Mouse (Mus musculus): ENCODE results near the gene Fgf12. TPM values are rescaled to one million over a fixed set of nuclear protein-coding genes. Genes with fewer than 3 reads are reported as not detected.

Gene Fgf12
- polyA plus RNA-seq, 1 experiment from 2014 or later = 8.0 TPM

DNA sequence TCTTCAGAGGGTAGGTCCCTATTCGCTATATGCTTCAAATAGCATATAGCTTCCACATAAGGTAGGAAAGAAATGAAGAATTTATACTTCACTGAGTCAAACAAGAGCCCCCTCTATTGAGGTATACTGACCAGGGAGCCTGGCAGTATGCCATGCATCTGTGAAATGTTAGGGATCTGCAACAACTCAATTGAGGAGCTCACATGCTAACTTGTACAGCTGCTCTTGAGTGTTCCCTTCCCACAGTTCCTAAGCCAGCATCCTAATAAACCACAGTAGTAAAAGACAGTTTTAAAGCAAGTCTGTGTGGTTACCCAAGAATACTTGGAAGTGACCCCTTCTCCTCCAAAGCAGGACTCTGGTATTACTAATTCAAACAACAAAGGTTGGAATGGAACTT lies 331.3 kb downstream of the Fgf12 start:
- WGBS = 79% methylated on average over 1 of the region's 1 CpGs
- H3K27ac ChIP-seq (replicated peaks; ENCODE audit: low read depth, low read length) = no peak overlapping the region

DNA sequence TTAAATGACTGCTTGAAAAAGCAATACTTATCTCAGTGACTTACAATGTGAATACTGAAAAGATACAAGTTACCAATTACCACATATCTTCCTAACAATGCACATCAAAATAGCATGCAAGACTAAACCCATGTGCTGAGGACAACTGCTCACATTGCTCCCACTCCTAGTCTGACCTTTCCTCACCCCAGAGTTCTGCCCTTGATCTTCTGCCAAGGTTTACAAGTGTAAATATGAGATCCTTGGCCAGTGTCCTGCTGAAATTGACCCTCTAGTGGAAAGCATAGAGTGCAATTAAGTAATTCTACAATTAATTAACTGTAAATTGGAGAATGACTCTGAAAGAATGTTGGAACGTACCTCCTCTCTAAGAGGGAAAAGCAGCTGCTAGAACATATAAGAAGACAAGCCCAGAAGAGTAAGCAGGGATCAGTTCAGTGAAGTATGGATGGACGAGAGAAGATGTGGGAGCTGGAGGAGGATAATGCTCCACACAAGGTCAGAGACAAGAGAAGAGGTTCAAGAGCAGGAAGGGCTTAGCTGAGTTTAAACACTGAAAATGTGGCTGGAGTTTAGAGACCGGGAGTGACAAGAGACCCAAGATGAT lies 333.1 kb downstream of the Fgf12 start:
- 70% methylated on average over 3 of the region's 3 CpGs for WGBS
- H3K9ac ChIP-seq (ENCODE audit: low read depth, low read length) = no peak overlapping the region
- H3K4me1 ChIP-seq (ENCODE audit: control insufficient read depth, insufficient read depth, low read length) = no peaks in the 10 kb centered on the region
- no peaks in the 10 kb centered on the region for H3K27me3 ChIP-seq (replicated peaks; ENCODE audit: control insufficient read depth, insufficient read depth, low read length)
- H3K9me3 ChIP-seq (ENCODE audit: control insufficient read depth, low read length) = no peaks in the 10 kb centered on the region
- H3K4me3 ChIP-seq (ENCODE audit: low read depth, low read length) = no peak overlapping the region
- ATAC-seq (ENCODE audit: low read depth) (no peak), DNase-seq (ENCODE audit: low spot score) (no peak)
- H3K4me2 ChIP-seq (ENCODE audit: low read depth, low read length) = no peak overlapping the region
- no peaks in the 10 kb centered on the region for H3K36me3 ChIP-seq (ENCODE audit: control insufficient read depth, insufficient read depth, low read length)
- H3K27ac ChIP-seq (replicated peaks; ENCODE audit: low read depth, low read length) = no peak overlapping the region

More for the DNA sequence above, 331.3 kb downstream of the Fgf12 start:
- Histone ChIP-seq H3K27me3 (replicated peaks; ENCODE audit: control insufficient read depth, insufficient read depth, low read length) (no peaks in the 10 kb centered on the region), H3K4me1 (ENCODE audit: control insufficient read depth, insufficient read depth, low read length) (no peaks in the 10 kb centered on the region), H3K9me3 (ENCODE audit: control insufficient read depth, low read length) (no peaks in the 10 kb centered on the region), H3K9ac (ENCODE audit: low read depth, low read length) (no peak overlapping the region), H3K4me3 (ENCODE audit: low read depth, low read length) (no peak overlapping the region), H3K4me2 (ENCODE audit: low read depth, low read length) (no peak overlapping the region), H3K36me3 (ENCODE audit: control insufficient read depth, insufficient read depth, low read length) (no peaks in the 10 kb centered on the region)
- DNase-seq (ENCODE audit: low spot score) = peak; percentile 28
- ATAC-seq (ENCODE audit: low read depth) = no peak

DNA sequence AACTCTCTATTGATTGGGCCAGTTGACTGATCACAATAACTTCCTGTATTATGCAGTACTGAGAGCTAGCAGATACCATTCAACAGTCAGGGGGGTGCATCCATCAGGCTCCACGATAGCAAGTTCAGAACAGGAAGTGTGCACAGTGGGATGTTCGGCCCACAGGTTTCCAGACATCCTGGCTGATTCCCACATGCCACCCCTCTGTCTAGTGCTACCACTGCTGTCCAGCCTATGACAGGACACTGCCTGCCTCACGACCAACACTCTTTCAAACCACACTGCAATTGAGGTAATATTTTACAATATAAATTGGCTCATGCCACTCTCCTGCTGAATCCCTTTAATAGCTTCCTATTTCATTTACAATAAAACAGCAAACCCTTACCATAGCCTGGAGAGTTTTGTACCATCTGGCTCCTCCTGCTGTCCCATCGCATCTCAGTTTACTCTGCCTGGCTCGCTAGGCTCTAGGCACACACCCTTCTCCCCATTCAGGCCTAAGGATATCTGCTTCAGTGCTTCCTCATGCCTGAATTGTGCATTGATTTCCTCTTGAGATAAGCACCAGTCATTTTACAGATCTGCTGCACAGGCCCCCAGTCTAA lies 341.6 kb downstream of the Fgf12 start:
- no peak for ATAC-seq (ENCODE audit: low read depth)
- 68% methylated on average over 5 of the region's 5 CpGs for WGBS

DNA sequence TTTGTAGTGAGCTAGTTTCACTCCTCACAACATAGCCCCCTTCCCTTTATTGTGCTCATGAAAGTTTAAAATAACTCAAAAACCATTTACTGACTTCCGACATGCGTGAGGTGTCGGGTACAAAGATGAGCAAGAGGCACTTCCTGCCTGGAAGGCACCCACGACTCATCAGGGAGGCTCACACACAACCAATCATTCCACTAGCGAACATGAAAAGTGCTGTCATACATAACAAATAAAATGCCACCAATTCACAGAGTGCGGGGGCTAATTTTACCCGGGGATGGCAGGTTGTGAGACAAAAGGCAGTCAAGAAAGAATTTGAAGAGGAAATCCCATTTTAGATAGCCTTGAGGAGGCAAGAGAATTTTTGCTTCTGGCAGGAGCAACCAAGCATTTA lies 344.6 kb downstream of the Fgf12 start:
- Histone ChIP-seq H3K27me3 (replicated peaks; ENCODE audit: control insufficient read depth, insufficient read depth, low read length) (no peaks in the 10 kb centered on the region), H3K4me2 (ENCODE audit: low read depth, low read length) (no peak overlapping the region), H3K9ac (ENCODE audit: low read depth, low read length) (no peak overlapping the region), H3K36me3 (ENCODE audit: control insufficient read depth, insufficient read depth, low read length) (no peaks in the 10 kb centered on the region), H3K27ac (replicated peaks; ENCODE audit: low read depth, low read length) (no peak overlapping the region), H3K9me3 (ENCODE audit: control insufficient read depth, low read length) (no peaks in the 10 kb centered on the region), H3K4me1 (ENCODE audit: control insufficient read depth, insufficient read depth, low read length) (no peaks in the 10 kb centered on the region), H3K4me3 (ENCODE audit: low read depth, low read length) (no peak overlapping the region)
- DNase-seq (ENCODE audit: low spot score) (no peak), ATAC-seq (ENCODE audit: low read depth) (no peak)
- WGBS = 59% methylated on average over 7 of the region's 7 CpGs

More for the DNA sequence above, 341.6 kb downstream of the Fgf12 start:
- Histone ChIP-seq H3K27ac (replicated peaks; ENCODE audit: low read depth, low read length) (no peak overlapping the region), H3K4me2 (ENCODE audit: low read depth, low read length) (no peak overlapping the region), H3K9ac (ENCODE audit: low read depth, low read length) (no peak overlapping the region), H3K4me1 (ENCODE audit: control insufficient read depth, insufficient read depth, low read length) (no peaks in the 10 kb centered on the region), H3K4me3 (ENCODE audit: low read depth, low read length) (no peak overlapping the region), H3K27me3 (replicated peaks; ENCODE audit: control insufficient read depth, insufficient read depth, low read length) (no peaks in the 10 kb centered on the region), H3K36me3 (ENCODE audit: control insufficient read depth, insufficient read depth, low read length) (no peaks in the 10 kb centered on the region), H3K9me3 (ENCODE audit: control insufficient read depth, low read length) (no peaks in the 10 kb centered on the region)
- no peak for DNase-seq (ENCODE audit: low spot score)

DNA sequence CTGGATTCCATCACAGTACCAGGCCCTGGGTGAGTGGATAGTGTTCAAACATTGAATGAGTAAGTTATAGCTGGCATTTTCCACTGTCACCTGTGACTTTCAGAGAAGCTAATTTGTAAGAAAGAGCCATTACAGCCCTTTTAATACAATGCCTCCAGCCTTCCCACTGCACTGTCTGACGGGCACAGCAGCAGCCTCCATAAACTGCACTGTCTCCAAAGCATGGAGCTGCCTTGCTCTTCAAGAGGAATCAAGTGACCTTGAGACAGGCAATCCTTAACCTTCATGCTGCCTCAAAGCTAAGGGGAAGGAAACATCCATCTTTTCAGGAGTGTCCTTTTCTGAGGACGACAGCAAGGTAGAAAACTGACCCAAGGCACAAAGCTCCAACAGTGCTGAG lies 345.0 kb downstream of the Fgf12 start:
- H3K9ac ChIP-seq (ENCODE audit: low read depth, low read length) = no peak overlapping the region
- 68% methylated on average over 2 of the region's 2 CpGs for WGBS
- H3K27ac ChIP-seq (replicated peaks; ENCODE audit: low read depth, low read length) = no peak overlapping the region
- ATAC-seq (ENCODE audit: low read depth) (no peak), DNase-seq (ENCODE audit: low spot score) (no peak)
- H3K27me3 ChIP-seq (replicated peaks; ENCODE audit: control insufficient read depth, insufficient read depth, low read length) = no peaks in the 10 kb centered on the region
- H3K4me3 ChIP-seq (ENCODE audit: low read depth, low read length) = no peak overlapping the region
- no peaks in the 10 kb centered on the region for H3K36me3 ChIP-seq (ENCODE audit: control insufficient read depth, insufficient read depth, low read length)
- H3K4me1 ChIP-seq (ENCODE audit: control insufficient read depth, insufficient read depth, low read length) = no peaks in the 10 kb centered on the region
- no peak overlapping the region for H3K4me2 ChIP-seq (ENCODE audit: low read depth, low read length)
- no peaks in the 10 kb centered on the region for H3K9me3 ChIP-seq (ENCODE audit: control insufficient read depth, low read length)

DNA sequence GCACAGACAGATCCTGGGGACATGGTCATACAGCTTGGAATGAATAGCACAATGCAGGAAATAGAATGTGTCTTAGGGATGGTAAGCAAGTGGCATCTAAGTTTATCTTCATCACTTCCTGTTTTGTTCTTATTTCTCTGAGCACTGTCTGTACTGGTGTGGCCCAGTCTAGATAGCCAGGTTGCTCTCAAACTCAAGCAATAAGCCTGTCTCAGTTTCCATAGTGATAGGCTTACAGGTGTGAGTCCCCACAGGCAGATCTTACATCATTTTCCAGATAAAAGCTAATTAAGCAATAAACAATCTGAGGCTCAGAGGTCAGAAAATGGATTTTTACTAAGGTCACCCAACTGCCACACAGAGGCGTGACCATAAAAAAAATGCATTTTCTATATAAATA lies 348.7 kb downstream of the Fgf12 start:
- 81% methylated on average over 1 of the region's 1 CpGs for WGBS

DNA sequence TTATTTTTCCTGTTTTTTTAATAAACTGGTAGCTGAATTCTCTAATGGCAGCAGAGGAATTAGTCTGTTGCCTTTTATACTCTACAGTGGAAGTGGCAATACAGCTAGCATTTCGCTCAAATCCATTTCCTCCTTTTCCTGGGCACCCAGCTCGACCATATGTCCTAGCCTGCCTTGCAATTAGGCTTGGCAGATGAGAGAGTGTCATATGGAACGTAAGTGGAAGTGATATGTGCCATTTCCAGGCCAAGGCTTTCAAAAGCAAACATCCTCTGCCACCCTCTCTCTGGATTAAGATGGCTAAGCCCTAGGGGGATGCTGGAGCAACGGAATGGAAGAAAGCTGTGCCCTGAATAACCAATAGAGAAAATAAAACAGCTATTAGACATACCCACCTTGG lies 350.2 kb downstream of the Fgf12 start:
- Histone ChIP-seq H3K4me1 (ENCODE audit: control insufficient read depth, insufficient read depth, low read length) (no peaks in the 10 kb centered on the region), H3K27ac (replicated peaks; ENCODE audit: low read depth, low read length) (no peak overlapping the region), H3K27me3 (replicated peaks; ENCODE audit: control insufficient read depth, insufficient read depth, low read length) (no peaks in the 10 kb centered on the region), H3K36me3 (ENCODE audit: control insufficient read depth, insufficient read depth, low read length) (no peaks in the 10 kb centered on the region), H3K9me3 (ENCODE audit: control insufficient read depth, low read length) (no peaks in the 10 kb centered on the region), H3K9ac (ENCODE audit: low read depth, low read length) (no peak overlapping the region), H3K4me2 (ENCODE audit: low read depth, low read length) (no peak overlapping the region), H3K4me3 (ENCODE audit: low read depth, low read length) (no peak overlapping the region)
- 54% methylated on average over 4 of the region's 4 CpGs for WGBS
- DNase-seq (ENCODE audit: low spot score) (no peak), ATAC-seq (ENCODE audit: low read depth) (no peak)

More for the DNA sequence above, 348.7 kb downstream of the Fgf12 start:
- H3K36me3 ChIP-seq (ENCODE audit: control insufficient read depth, insufficient read depth, low read length) = no peaks in the 10 kb centered on the region
- H3K27ac ChIP-seq (replicated peaks; ENCODE audit: low read depth, low read length) = no peak overlapping the region
- H3K9me3 ChIP-seq (ENCODE audit: control insufficient read depth, low read length) = no peaks in the 10 kb centered on the region
- no peak for DNase-seq (ENCODE audit: low spot score)
- no peaks in the 10 kb centered on the region for H3K4me1 ChIP-seq (ENCODE audit: control insufficient read depth, insufficient read depth, low read length)
- no peak overlapping the region for H3K9ac ChIP-seq (ENCODE audit: low read depth, low read length)
- ATAC-seq (ENCODE audit: low read depth) = 0 out of 2 replicates have a peak, but pooled peaks have one; percentile 35
- no peaks in the 10 kb centered on the region for H3K27me3 ChIP-seq (replicated peaks; ENCODE audit: control insufficient read depth, insufficient read depth, low read length)
- no peak overlapping the region for H3K4me2 ChIP-seq (ENCODE audit: low read depth, low read length)
- H3K4me3 ChIP-seq (ENCODE audit: low read depth, low read length) = no peak overlapping the region

DNA sequence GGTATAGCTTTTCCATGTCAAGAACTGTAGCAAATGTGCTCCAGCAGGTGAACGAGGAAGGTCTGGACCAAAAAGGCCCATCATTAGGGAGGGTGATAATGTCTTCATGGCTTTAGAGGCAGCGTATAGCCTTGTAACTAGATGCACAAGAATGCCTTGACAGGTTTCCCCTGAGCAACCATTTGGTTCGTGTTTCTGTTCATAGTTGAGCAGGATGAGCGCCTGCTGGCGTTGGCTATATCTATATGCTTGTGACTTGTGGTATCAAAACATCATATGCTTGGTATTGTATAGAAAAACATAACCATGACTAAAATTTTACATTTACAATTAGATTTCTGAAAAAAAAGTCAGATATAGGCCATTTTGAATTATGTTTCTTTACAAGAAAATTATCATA lies 361.6 kb downstream of the Fgf12 start:
- no peaks in the 10 kb centered on the region; the same call in 1 of the 2 replicates for H3K27me3 ChIP-seq (replicated peaks; ENCODE audit: control insufficient read depth, insufficient read depth, low read length)
- no peak overlapping the region for H3K27ac ChIP-seq (replicated peaks; ENCODE audit: low read depth, low read length)
- H3K4me1 ChIP-seq (ENCODE audit: control insufficient read depth, insufficient read depth, low read length) = no peaks in the 10 kb centered on the region
- H3K4me2 ChIP-seq (ENCODE audit: low read depth, low read length) = no peak overlapping the region
- no peaks in the 10 kb centered on the region for H3K36me3 ChIP-seq (ENCODE audit: control insufficient read depth, insufficient read depth, low read length)
- WGBS = 81% methylated on average over 5 of the region's 5 CpGs
- ATAC-seq (ENCODE audit: low read depth) = no peak
- no peak overlapping the region for H3K4me3 ChIP-seq (ENCODE audit: low read depth, low read length)
- no peak overlapping the region for H3K9ac ChIP-seq (ENCODE audit: low read depth, low read length)
- no peak for DNase-seq (ENCODE audit: low spot score)
- no peaks in the 10 kb centered on the region for H3K9me3 ChIP-seq (ENCODE audit: control insufficient read depth, low read length)

DNA sequence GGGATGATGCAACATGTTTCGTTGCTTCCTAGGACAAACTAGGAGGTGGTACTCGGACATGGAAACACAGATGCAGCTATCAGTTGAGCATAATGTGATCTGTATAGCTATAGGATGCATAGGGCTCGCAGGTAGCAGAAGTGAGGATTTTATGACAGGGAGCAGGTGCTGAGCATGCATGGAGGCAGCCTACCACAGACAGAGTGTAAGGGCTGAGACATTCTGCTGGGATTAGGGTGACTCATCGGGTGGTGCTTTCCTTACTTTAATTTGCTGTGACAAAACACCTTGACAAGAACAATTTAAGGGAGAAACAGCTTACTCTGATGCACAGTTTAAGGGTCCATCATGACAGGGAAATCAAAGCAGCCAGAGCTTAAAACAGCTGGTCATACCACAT lies 363.8 kb downstream of the Fgf12 start:
- H3K27me3 ChIP-seq (replicated peaks; ENCODE audit: control insufficient read depth, insufficient read depth, low read length) = no peaks in the 10 kb centered on the region; the same call in 1 of the 2 replicates
- no peak overlapping the region for H3K27ac ChIP-seq (replicated peaks; ENCODE audit: low read depth, low read length)
- H3K4me1 ChIP-seq (ENCODE audit: control insufficient read depth, insufficient read depth, low read length) = no peaks in the 10 kb centered on the region
- ATAC-seq (ENCODE audit: low read depth) (peak; percentile 30; the same call in 1 of the 2 replicates), DNase-seq (ENCODE audit: low spot score) (no peak)
- H3K9me3 ChIP-seq (ENCODE audit: control insufficient read depth, low read length) = no peaks in the 10 kb centered on the region
- no peaks in the 10 kb centered on the region for H3K36me3 ChIP-seq (ENCODE audit: control insufficient read depth, insufficient read depth, low read length)
- no peak overlapping the region for H3K4me2 ChIP-seq (ENCODE audit: low read depth, low read length)
- no peak overlapping the region for H3K4me3 ChIP-seq (ENCODE audit: low read depth, low read length)
- 73% methylated on average over 4 of the region's 4 CpGs for whole genome bisulfite sequencing
- H3K9ac ChIP-seq (ENCODE audit: low read depth, low read length) = no peak overlapping the region
